Comparison of ENCODE assay signal across 13 mouse cellular contexts in the genomic region with DNA sequence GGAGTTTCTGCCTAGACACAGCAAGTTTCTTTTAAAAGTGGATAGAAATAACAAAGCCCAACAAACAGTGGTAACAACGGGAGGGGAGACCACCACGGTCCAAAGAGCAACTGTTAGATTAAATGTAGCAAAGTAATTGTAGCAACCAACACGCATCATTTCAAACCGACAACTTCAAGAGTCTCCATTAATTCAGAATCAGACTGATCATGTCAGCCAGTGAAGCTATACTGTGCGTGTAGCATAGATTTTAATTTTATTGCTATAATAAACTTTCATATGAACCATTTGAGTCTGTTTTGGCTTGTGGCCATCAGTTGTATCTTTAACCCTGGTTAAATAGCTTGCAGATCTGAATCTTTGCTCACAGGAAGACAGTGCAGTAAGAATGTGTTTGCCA.
"Had no signal": no experiment of that assay in that cellular context is flagged by ENCODE, and none has a peak within 500 bp of the region (broad histone marks: within the 10 kb centered on the region; RNA-seq: fewer than 3 reads in every experiment).

No protein-coding gene starts in this region.

- H3K4me2 ChIP-seq: intestine, embryonic 15.5 days; midbrain, embryonic 12.5 days; neural tube, embryonic 13.5 days had no signal

- ATAC-seq: intestine, embryonic 15.5 days; midbrain, embryonic 16.5 days had no signal

- H3K4me1 ChIP-seq: midbrain, embryonic 12.5 days; neural tube, embryonic 13.5 days had no signal

- H3K27ac ChIP-seq: intestine, embryonic 15.5 days; liver, embryonic 14.5 days; midbrain, embryonic 12.5 days; neural tube, embryonic 13.5 days had no signal

- H3K9ac ChIP-seq: intestine, embryonic 15.5 days; liver, embryonic 14.5 days; midbrain, embryonic 12.5 days; neural tube, embryonic 13.5 days had no signal

- DNase-seq: kidney, adult 18-20 months; kidney, postnatal 36 days; left cerebral cortex, postnatal 4 days; lung, adult 18-20 months; retina, postnatal 1 day; right cerebral cortex, postnatal 4 days; spleen, adult 18-20 months; thymus, postnatal 36 days had no signal

- H3K36me3 ChIP-seq: intestine, embryonic 15.5 days; midbrain, embryonic 12.5 days; neural tube, embryonic 13.5 days had no signal

- H3K27me3 ChIP-seq: intestine, embryonic 15.5 days; midbrain, embryonic 12.5 days; neural tube, embryonic 13.5 days had no signal

- H3K4me3 ChIP-seq: intestine, embryonic 15.5 days; midbrain, embryonic 12.5 days; neural tube, embryonic 13.5 days had no signal

- H3K9me3 ChIP-seq: intestine, embryonic 15.5 days; neural tube, embryonic 13.5 days had no signal
